Comparison of ENCODE assay signal across 8 mouse cellular contexts in genomic region chr16:20140772-20141531, GRCm38 (mm10). TPM values are rescaled to one million over a fixed set of nuclear protein-coding genes. Genes with fewer than 3 reads are reported as not detected.
DNase-seq lines count a peak whose midpoint lies in the region; ATAC-seq lines count a peak whose summit lies in the region.

Gene Yeats2 (plus strand): TSS chr16:20141063.

- H3K36me3 ChIP-seq in megakaryocyte, embryonic 14.5 days (replicated peaks; ENCODE audit: low read length) = peaks cover 24% of the 10 kb centered on the region

- H3K9me3 ChIP-seq in megakaryocyte, embryonic 14.5 days = no peaks in the 10 kb centered on the region

- peaks cover 44% of the 10 kb centered on the region for H3K4me1 ChIP-seq in megakaryocyte, embryonic 14.5 days

- H3K4me3 ChIP-seq in megakaryocyte, embryonic 14.5 days (replicated peaks) = peak within 1 kb of the TSS; percentile 97

- no peaks in the 10 kb centered on the region for H3K27me3 ChIP-seq in megakaryocyte, embryonic 14.5 days (replicated peaks)

- peak; percentile 78 for ATAC-seq in common myeloid progenitor, adult 5-6 weeks (replicated peaks; ENCODE audit: low read depth, poor library complexity, severe bottlenecking)

- peak; percentile 93 for DNase-seq in ZHBTc4 (ENCODE audit: low read depth, low spot score)
- peak; percentile 54 to 66 for DNase-seq in gastrocnemius, adult 8-10 months (ENCODE audit: low spot score in 2 of 2)
- peak; percentile 66 for DNase-seq in hindlimb bud, embryonic 11.5 days (ENCODE audit: extremely low spot score, low read depth, low spot score)
- peak; percentile 74 to 75 for DNase-seq in left cerebral cortex, adult 8-10 months (ENCODE audit: low spot score in 2 of 2)
- DNase-seq in right cerebral cortex, postnatal 10 days (ENCODE audit: low spot score in 2 of 2) = peak; percentile 87 to 89
- DNase-seq in urinary bladder, postnatal 25 days (ENCODE audit: low spot score) = peak; percentile 75

RNA-seq across cellular contexts. Expression of gene Yeats2, which starts in this region (rescaled TPM):
- 22.7 and 26.2 TPM in 2 replicates for total RNA-seq in common myeloid progenitor, adult 5-6 weeks (2017)
- total RNA-seq in gastrocnemius, adult 8-10 months (2022) = 1 to 10 TPM; 3.3 to 7.6 (median 5.8) TPM
- 10 to 100 TPM; 30.1 to 39.2 (median 33.4) TPM for total RNA-seq in left cerebral cortex, adult 8-10 months (2022)
- polyA plus RNA-seq in megakaryocyte, embryonic 14.5 days (2012; ENCODE audit: insufficient read depth, low replicate concordance) = 6.7 and 7.5 TPM in 2 replicates

Comparison
In these comparisons a context has a peak if more than half of its experiments do, and no peak if none do; other contexts are left out.
1. Peak in every context shown above with its lines: DNase-seq, ATAC-seq and H3K4me3 ChIP-seq.